Mouse (Mus musculus): Measurements from ENCODE around the gene Thsd4. TPM values are rescaled to one million over a fixed set of nuclear protein-coding genes. Genes with fewer than 3 reads are reported as not detected.

Thsd4 gene
- polyA plus RNA-seq, 1 experiment from 2014 or later = 11.8 TPM

DNA sequence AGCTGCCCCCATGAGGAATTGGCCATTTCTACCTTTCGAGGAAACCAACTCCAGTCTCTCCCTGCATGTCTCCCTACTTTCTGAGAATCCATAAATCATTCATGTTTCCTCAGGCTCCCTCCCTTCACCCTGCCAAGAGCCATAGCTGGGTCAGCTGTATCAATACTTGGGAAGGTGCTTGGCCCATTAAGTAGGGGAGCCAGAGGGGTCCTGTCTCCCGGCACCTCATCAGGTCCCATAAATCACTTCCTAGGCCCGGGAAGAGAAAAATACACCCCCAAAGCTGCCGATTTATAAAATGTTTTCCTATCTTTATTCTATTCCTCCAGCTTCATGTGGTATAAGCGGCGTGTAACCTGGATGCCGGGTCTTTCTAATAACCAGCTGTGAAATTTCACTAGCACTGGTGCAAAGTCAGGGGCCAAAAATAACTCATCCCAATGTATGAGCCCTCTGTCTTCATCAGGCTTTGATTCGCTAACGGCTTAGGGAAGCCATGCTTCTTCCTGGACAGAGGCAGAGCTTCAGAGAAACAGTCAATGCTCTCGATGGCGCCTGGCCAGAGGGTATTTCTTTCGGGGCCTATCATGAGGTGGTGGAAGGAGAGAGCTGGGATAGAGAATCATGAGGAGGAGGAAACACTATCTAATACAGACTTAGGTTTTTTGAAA is 323.2 kb downstream of the Thsd4 start:
- WGBS = 79% methylated on average over 12 of the region's 12 CpGs
- ATAC-seq (ENCODE audit: insufficient number of reproducible peaks, low FRiP score, low TSS enrichment, low read depth) (no peak), DNase-seq (ENCODE audit: low spot score) (no peak)
- Histone ChIP-seq H3K4me1 (ENCODE audit: control insufficient read depth, insufficient read depth, low read length) (no peaks in the 10 kb centered on the region), H3K9ac (ENCODE audit: low read length) (no peak overlapping the region), H3K4me2 (ENCODE audit: low read depth, severe bottlenecking) (no peak overlapping the region), H3K27me3 (ENCODE audit: control insufficient read depth, insufficient read depth, low read length) (no peaks in the 10 kb centered on the region), H3K27ac (replicated peaks; ENCODE audit: low read depth, low read length) (no peak overlapping the region), H3K36me3 (ENCODE audit: control insufficient read depth, insufficient read depth, low read length) (no peaks in the 10 kb centered on the region), H3K4me3 (ENCODE audit: low read depth, low read length) (no peak overlapping the region), H3K9me3 (ENCODE audit: control insufficient read depth, low read length) (no peaks in the 10 kb centered on the region)

- H3K27me3 ChIP-seq (ENCODE audit: control insufficient read depth, insufficient read depth, low read length) = no peaks in the 10 kb centered on the region
- H3K4me2 ChIP-seq (ENCODE audit: low read depth, severe bottlenecking) = no peak overlapping the region
- H3K4me1 ChIP-seq (ENCODE audit: control insufficient read depth, insufficient read depth, low read length) = no peaks in the 10 kb centered on the region
- no peak overlapping the region for H3K4me3 ChIP-seq (ENCODE audit: low read depth, low read length)
- 73% methylated on average over 2 of the region's 2 CpGs for WGBS
- no peak for ATAC-seq (ENCODE audit: insufficient number of reproducible peaks, low FRiP score, low TSS enrichment, low read depth)
- no peaks in the 10 kb centered on the region for H3K36me3 ChIP-seq (ENCODE audit: control insufficient read depth, insufficient read depth, low read length)
- H3K9me3 ChIP-seq (ENCODE audit: control insufficient read depth, low read length) = no peaks in the 10 kb centered on the region
- no peak overlapping the region for H3K9ac ChIP-seq (ENCODE audit: low read length)
- no peak overlapping the region for H3K27ac ChIP-seq (replicated peaks; ENCODE audit: low read depth, low read length)
- DNase-seq (ENCODE audit: low spot score) = no peak
These were observed 326.3 kb downstream of the Thsd4 start for GRCm38 (mm10) chr9:60195502-60195901.

DNA sequence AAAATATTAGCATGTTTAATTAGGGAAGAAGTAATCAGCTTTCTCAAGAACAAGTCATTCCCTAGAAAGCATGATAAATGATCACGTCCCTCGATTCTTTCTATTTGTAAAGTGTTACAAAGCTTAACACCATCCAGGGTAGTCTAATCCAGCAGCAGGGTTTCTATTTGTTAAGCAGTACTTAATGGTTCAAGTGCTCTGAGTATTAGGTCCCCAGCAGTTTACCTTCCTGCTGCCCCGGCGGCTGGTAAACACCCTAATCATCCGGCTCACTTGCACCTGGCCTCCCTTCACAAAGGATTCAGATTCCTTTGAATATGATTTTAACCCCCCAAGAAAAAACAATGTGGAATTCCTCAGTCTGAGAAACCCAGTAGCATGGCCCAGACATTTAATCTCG is 326.9 kb downstream of the Thsd4 start:
- Histone ChIP-seq H3K4me2 (ENCODE audit: low read depth, severe bottlenecking) (no peak overlapping the region), H3K36me3 (ENCODE audit: control insufficient read depth, insufficient read depth, low read length) (no peaks in the 10 kb centered on the region), H3K9me3 (ENCODE audit: control insufficient read depth, low read length) (no peaks in the 10 kb centered on the region), H3K4me1 (ENCODE audit: control insufficient read depth, insufficient read depth, low read length) (no peaks in the 10 kb centered on the region), H3K27me3 (ENCODE audit: control insufficient read depth, insufficient read depth, low read length) (no peaks in the 10 kb centered on the region), H3K4me3 (ENCODE audit: low read depth, low read length) (no peak overlapping the region), H3K9ac (ENCODE audit: low read length) (no peak overlapping the region), H3K27ac (replicated peaks; ENCODE audit: low read depth, low read length) (no peak overlapping the region)
- no peak for DNase-seq (ENCODE audit: low spot score)
- 64% methylated on average over 6 of the region's 6 CpGs for WGBS
- ATAC-seq (ENCODE audit: insufficient number of reproducible peaks, low FRiP score, low TSS enrichment, low read depth) = no peak

DNA sequence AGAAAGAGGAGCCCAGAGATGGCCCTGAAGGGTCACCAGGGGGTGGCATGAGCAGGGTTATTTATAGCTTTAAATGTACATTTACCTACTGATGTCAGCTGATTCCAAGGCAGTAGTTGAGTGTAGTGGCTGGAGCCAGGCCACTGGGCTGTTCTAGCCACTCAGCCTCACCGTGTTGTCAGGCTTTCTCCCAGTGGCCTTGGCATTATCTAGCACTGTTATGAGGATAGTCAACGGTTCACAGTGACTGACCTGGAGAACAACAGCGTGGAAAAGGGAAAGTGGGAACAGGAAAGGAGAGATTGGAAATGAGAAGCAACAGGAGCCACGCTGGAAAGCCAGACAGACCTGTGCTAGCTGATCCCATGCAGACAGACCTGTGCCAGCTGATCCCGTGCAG is 329.5 kb downstream of the Thsd4 start:
- 86% methylated on average over 5 of the region's 5 CpGs for WGBS
- Histone ChIP-seq H3K4me1 (ENCODE audit: control insufficient read depth, insufficient read depth, low read length) (no peaks in the 10 kb centered on the region), H3K9me3 (ENCODE audit: control insufficient read depth, low read length) (no peaks in the 10 kb centered on the region), H3K27me3 (ENCODE audit: control insufficient read depth, insufficient read depth, low read length) (no peaks in the 10 kb centered on the region), H3K4me3 (ENCODE audit: low read depth, low read length) (no peak overlapping the region), H3K9ac (ENCODE audit: low read length) (no peak overlapping the region), H3K4me2 (ENCODE audit: low read depth, severe bottlenecking) (no peak overlapping the region), H3K27ac (replicated peaks; ENCODE audit: low read depth, low read length) (no peak overlapping the region), H3K36me3 (ENCODE audit: control insufficient read depth, insufficient read depth, low read length) (no peaks in the 10 kb centered on the region)
- no peak for DNase-seq (ENCODE audit: low spot score)
- ATAC-seq (ENCODE audit: insufficient number of reproducible peaks, low FRiP score, low TSS enrichment, low read depth) = no peak

GRCm38 (mm10) chr9:60187437-60187836 is 334.4 kb downstream of the Thsd4 start:
- Histone ChIP-seq H3K4me2 (ENCODE audit: low read depth, severe bottlenecking) (no peak overlapping the region), H3K27me3 (ENCODE audit: control insufficient read depth, insufficient read depth, low read length) (no peaks in the 10 kb centered on the region), H3K4me3 (ENCODE audit: low read depth, low read length) (no peak overlapping the region), H3K4me1 (ENCODE audit: control insufficient read depth, insufficient read depth, low read length) (peaks cover 10% of the 10 kb centered on the region; the same call in 1 of the 2 replicates), H3K36me3 (ENCODE audit: control insufficient read depth, insufficient read depth, low read length) (no peaks in the 10 kb centered on the region), H3K9ac (ENCODE audit: low read length) (no peak overlapping the region), H3K9me3 (ENCODE audit: control insufficient read depth, low read length) (no peaks in the 10 kb centered on the region), H3K27ac (replicated peaks; ENCODE audit: low read depth, low read length) (no peak overlapping the region)
- 56% methylated on average over 2 of the region's 2 CpGs for WGBS
- ATAC-seq (ENCODE audit: insufficient number of reproducible peaks, low FRiP score, low TSS enrichment, low read depth) = no peak
- no peak for DNase-seq (ENCODE audit: low spot score)

DNA sequence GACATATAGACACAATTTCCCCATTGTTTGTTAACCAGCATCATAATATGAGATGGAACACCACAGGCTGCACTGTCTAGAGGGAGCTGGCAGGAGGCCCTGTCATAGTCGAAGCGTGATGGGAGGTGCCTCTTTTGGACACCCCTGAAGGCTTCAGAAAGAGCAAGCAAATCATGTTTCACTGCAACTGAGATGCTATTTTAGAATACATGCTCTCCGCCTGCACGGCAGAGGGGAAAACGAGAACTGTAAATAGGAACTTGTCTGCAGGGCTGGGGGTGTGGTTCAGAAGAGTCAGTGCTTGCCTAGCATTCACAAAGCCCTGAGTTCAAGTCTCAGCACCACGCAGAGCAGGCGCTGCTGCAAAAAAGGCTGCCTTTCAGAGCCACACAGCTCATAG is 334.9 kb downstream of the Thsd4 start:
- no peaks in the 10 kb centered on the region for H3K27me3 ChIP-seq (ENCODE audit: control insufficient read depth, insufficient read depth, low read length)
- DNase-seq (ENCODE audit: low spot score) (no peak), ATAC-seq (ENCODE audit: insufficient number of reproducible peaks, low FRiP score, low TSS enrichment, low read depth) (no peak)
- WGBS = 83% methylated on average over 7 of the region's 7 CpGs
- H3K4me1 ChIP-seq (ENCODE audit: control insufficient read depth, insufficient read depth, low read length) = peaks cover 10% of the 10 kb centered on the region; the same call in 1 of the 2 replicates
- no peak overlapping the region for H3K4me3 ChIP-seq (ENCODE audit: low read depth, low read length)
- no peak overlapping the region for H3K9ac ChIP-seq (ENCODE audit: low read length)
- no peak overlapping the region for H3K4me2 ChIP-seq (ENCODE audit: low read depth, severe bottlenecking)
- H3K9me3 ChIP-seq (ENCODE audit: control insufficient read depth, low read length) = no peaks in the 10 kb centered on the region
- H3K36me3 ChIP-seq (ENCODE audit: control insufficient read depth, insufficient read depth, low read length) = no peaks in the 10 kb centered on the region
- H3K27ac ChIP-seq (replicated peaks; ENCODE audit: low read depth, low read length) = no peak overlapping the region

GRCm38 (mm10) chr9:60184083-60184482 is 337.8 kb downstream of the Thsd4 start:
- DNase-seq (ENCODE audit: low spot score) (no peak), ATAC-seq (ENCODE audit: insufficient number of reproducible peaks, low FRiP score, low TSS enrichment, low read depth) (no peak)
- Histone ChIP-seq H3K9me3 (ENCODE audit: control insufficient read depth, low read length) (no peaks in the 10 kb centered on the region), H3K4me1 (ENCODE audit: control insufficient read depth, insufficient read depth, low read length) (peaks cover 10% of the 10 kb centered on the region; the same call in 1 of the 2 replicates), H3K27ac (replicated peaks; ENCODE audit: low read depth, low read length) (no peak overlapping the region), H3K36me3 (ENCODE audit: control insufficient read depth, insufficient read depth, low read length) (no peaks in the 10 kb centered on the region), H3K9ac (ENCODE audit: low read length) (no peak overlapping the region), H3K4me2 (ENCODE audit: low read depth, severe bottlenecking) (no peak overlapping the region), H3K4me3 (ENCODE audit: low read depth, low read length) (no peak overlapping the region), H3K27me3 (ENCODE audit: control insufficient read depth, insufficient read depth, low read length) (no peaks in the 10 kb centered on the region)
- 26% methylated on average over 3 of the region's 3 CpGs for WGBS

GRCm38 (mm10) chr9:60182371-60182770 is 339.5 kb downstream of the Thsd4 start:
- no peaks in the 10 kb centered on the region for H3K9me3 ChIP-seq (ENCODE audit: control insufficient read depth, low read length)
- no peak overlapping the region for H3K4me2 ChIP-seq (ENCODE audit: low read depth, severe bottlenecking)
- ATAC-seq (ENCODE audit: insufficient number of reproducible peaks, low FRiP score, low TSS enrichment, low read depth) (no peak), DNase-seq (ENCODE audit: low spot score) (no peak)
- no peak overlapping the region for H3K9ac ChIP-seq (ENCODE audit: low read length)
- no peaks in the 10 kb centered on the region for H3K36me3 ChIP-seq (ENCODE audit: control insufficient read depth, insufficient read depth, low read length)
- no peak overlapping the region for H3K27ac ChIP-seq (replicated peaks; ENCODE audit: low read depth, low read length)
- H3K4me1 ChIP-seq (ENCODE audit: control insufficient read depth, insufficient read depth, low read length) = peaks cover 10% of the 10 kb centered on the region; the same call in 1 of the 2 replicates
- no peak overlapping the region for H3K4me3 ChIP-seq (ENCODE audit: low read depth, low read length)
- no peaks in the 10 kb centered on the region for H3K27me3 ChIP-seq (ENCODE audit: control insufficient read depth, insufficient read depth, low read length)
- WGBS = 90% methylated on average over 6 of the region's 6 CpGs

DNA sequence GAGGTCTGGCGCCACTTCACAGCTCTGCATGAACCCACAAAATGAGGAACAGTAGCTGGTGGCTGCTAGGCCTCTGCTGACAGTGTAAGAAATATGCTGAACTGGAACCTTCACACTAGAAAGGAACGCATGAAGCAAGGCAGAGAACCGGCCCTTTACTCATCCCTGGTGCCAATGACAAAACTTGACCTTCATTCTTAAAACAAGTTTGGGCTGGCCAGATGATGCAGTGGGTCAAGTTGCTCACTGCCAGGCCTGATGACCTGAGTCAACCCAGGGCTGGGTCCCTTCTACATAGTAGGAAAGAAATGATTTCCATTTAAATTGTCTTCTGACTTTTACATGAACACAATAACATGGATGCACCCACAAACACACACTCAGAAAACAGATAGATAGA is 340.9 kb downstream of the Thsd4 start:
- no peaks in the 10 kb centered on the region for H3K9me3 ChIP-seq (ENCODE audit: control insufficient read depth, low read length)
- no peaks in the 10 kb centered on the region for H3K36me3 ChIP-seq (ENCODE audit: control insufficient read depth, insufficient read depth, low read length)
- H3K4me2 ChIP-seq (ENCODE audit: low read depth, severe bottlenecking) = no peak overlapping the region
- no peak overlapping the region for H3K4me3 ChIP-seq (ENCODE audit: low read depth, low read length)
- no peak overlapping the region for H3K9ac ChIP-seq (ENCODE audit: low read length)
- WGBS = 94% methylated on average over 3 of the region's 3 CpGs
- no peak for DNase-seq (ENCODE audit: low spot score)
- peaks cover 10% of the 10 kb centered on the region; the same call in 1 of the 2 replicates for H3K4me1 ChIP-seq (ENCODE audit: control insufficient read depth, insufficient read depth, low read length)
- no peaks in the 10 kb centered on the region for H3K27me3 ChIP-seq (ENCODE audit: control insufficient read depth, insufficient read depth, low read length)
- ATAC-seq (ENCODE audit: insufficient number of reproducible peaks, low FRiP score, low TSS enrichment, low read depth) = no peak
- no peak overlapping the region for H3K27ac ChIP-seq (replicated peaks; ENCODE audit: low read depth, low read length)
